Mouse (Mus musculus) C2C12 (cell line): Measurements from ENCODE around the gene Strap.

ENCODE experiments used
- CTCF ChIP-seq: IDR thresholded peaks from one replicate; pipeline ENCODE4 v1.5.1; 2011; ENCODE audit not compliant: control insufficient read depth, insufficient read depth, insufficient read length
- USF1 ChIP-seq: IDR thresholded peaks from one replicate; pipeline ENCODE4 v1.6.1; 2011; ENCODE audit warnings: low read depth, mild to moderate bottlenecking, control low read depth, moderate library complexity

- no peak for TF ChIP-seq USF1
- no peak for TF ChIP-seq CTCF
These were observed 877 bp downstream of the Strap start for GRCm38 (mm10) chr6:137735671-137736238.
